Mouse (Mus musculus) spleen, adult 18-20 months (tissue): ENCODE data around the gene Lgals8.
"Not testable (repeated sequence)": the region's sequence is repeated elsewhere in the genome, so short reads cannot be mapped to it uniquely, and the experiment has no call there.

ENCODE experiments used
- DNase-seq, 2 experiments: peaks; one replicate each; pipeline ENCODE4 v3.0.0; 2022; ENCODE audit warnings: mixed read lengths in 2 of 2

Lgals8 gene

GRCm38 (mm10) chr13:12464844-12465243 is at the start of gene Lgals8:
Gene Lgals8 (minus strand): TSS chr13:12464944.
- no peak for DNase-seq

- peak in 1 of 2 experiments; percentile 41 for DNase-seq
Measured at GRCm38 (mm10) chr13:12511189-12511965, 46.6 kb upstream of the Lgals8 start.

GRCm38 (mm10) chr13:12510032-12510431 is 45.3 kb upstream of the Lgals8 start:
- DNase-seq, result no peak

- no peak for DNase-seq
Measured at GRCm38 (mm10) chr13:12507426-12507825, 42.7 kb upstream of the Lgals8 start.

- DNase-seq, result no peak
Measured at GRCm38 (mm10) chr13:12505359-12505758, 40.6 kb upstream of the Lgals8 start.

GRCm38 (mm10) chr13:12503238-12503751 is 38.6 kb upstream of the Lgals8 start:
- DNase-seq, result no peak

- no peak for DNase-seq
Measured at GRCm38 (mm10) chr13:12502665-12503237, 38.0 kb upstream of the Lgals8 start.

GRCm38 (mm10) chr13:12499107-12499506 is 34.4 kb upstream of the Lgals8 start:
- DNase-seq, result no peak

- DNase-seq, result no peak
Measured at GRCm38 (mm10) chr13:12497809-12498208, 33.1 kb upstream of the Lgals8 start.

- DNase-seq, result no peak
Measured at GRCm38 (mm10) chr13:12494750-12495149, 30.0 kb upstream of the Lgals8 start.

GRCm38 (mm10) chr13:12492515-12492914 is 27.8 kb upstream of the Lgals8 start:
- no peak for DNase-seq

- DNase-seq, result no peak
Measured at GRCm38 (mm10) chr13:12485640-12486039, 20.9 kb upstream of the Lgals8 start.

GRCm38 (mm10) chr13:12485197-12485596 is 20.5 kb upstream of the Lgals8 start:
- DNase-seq, result no peak

GRCm38 (mm10) chr13:12479802-12480201 is 15.1 kb upstream of the Lgals8 start:
- DNase-seq, result no peak

- DNase-seq, result no peak
Measured at GRCm38 (mm10) chr13:12478301-12478700, 13.6 kb upstream of the Lgals8 start.

- DNase-seq, result no peak
Measured at GRCm38 (mm10) chr13:12476886-12477285, 12.1 kb upstream of the Lgals8 start.

- DNase-seq, result no peak
Measured at GRCm38 (mm10) chr13:12475239-12475638, 10.5 kb upstream of the Lgals8 start.

- peak; percentile 53 to 78 for DNase-seq
Measured at GRCm38 (mm10) chr13:12473724-12474378, 9.1 kb upstream of the Lgals8 start.

GRCm38 (mm10) chr13:12468488-12468887 is 3.7 kb upstream of the Lgals8 start:
- DNase-seq, result no peak

GRCm38 (mm10) chr13:12464159-12464558 is 585 bp downstream of the Lgals8 start:
- DNase-seq, result not testable (repeated sequence)

GRCm38 (mm10) chr13:12462623-12463022 is 2.1 kb downstream of the Lgals8 start:
- no peak for DNase-seq

- DNase-seq, result no peak
Measured at GRCm38 (mm10) chr13:12461730-12462119, 3.0 kb downstream of the Lgals8 start.

GRCm38 (mm10) chr13:12460881-12461729 is 3.6 kb downstream of the Lgals8 start:
- peak; percentile 95 to 96 for DNase-seq
